Mouse (Mus musculus) forebrain, embryonic 15.5 days (tissue): Measurements from ENCODE around the gene Tnp1. TPM values are rescaled to one million over a fixed set of nuclear protein-coding genes. Genes with fewer than 3 reads are reported as not detected.

Source experiments
- ATAC-seq: fragments of 200-750 bp; cut with Nextera tagmentation; replicated peaks from 2 replicates; pipeline ENCODE4 v1.8.0; 2017; ENCODE audit warnings: mild to moderate bottlenecking, moderate TSS enrichment, moderate library complexity
- H3K27ac ChIP-seq: fragments of 300-500 bp; sonication (generic); replicated peaks from 2 replicates; pipeline ENCODE4 v1.5.1; 2015; ENCODE audit warnings: mild to moderate bottlenecking, inconsistent platforms
- H3K27me3 ChIP-seq: fragments of 300-500 bp; sonication (generic); 2 replicates; pipeline ENCODE4 v1.6.1; 2015; ENCODE audit warnings: inconsistent platforms
- H3K36me3 ChIP-seq: fragments of 300-500 bp; sonication (generic); 2 replicates; pipeline ENCODE4 v1.6.1; 2015; ENCODE audit warnings: mild to moderate bottlenecking, inconsistent platforms
- H3K4me1 ChIP-seq: fragments of 300-500 bp; sonication (generic); 2 replicates; pipeline ENCODE4 v1.6.1; 2015; ENCODE audit warnings: inconsistent platforms
- H3K4me2 ChIP-seq: fragments of 300-500 bp; sonication (generic); replicated peaks from 2 replicates; pipeline ENCODE4 v1.6.1; 2015; ENCODE audit warnings: mild to moderate bottlenecking, inconsistent platforms
- H3K4me3 ChIP-seq: fragments of 300-500 bp; sonication (generic); 2 replicates; pipeline ENCODE4 v1.5.1; 2015; ENCODE audit warnings: mild to moderate bottlenecking, inconsistent platforms
- H3K9ac ChIP-seq: fragments of 300-500 bp; sonication (generic); replicated peaks from 2 replicates; pipeline ENCODE4 v1.6.1; 2015; ENCODE audit warnings: mild to moderate bottlenecking, inconsistent platforms
- H3K9me3 ChIP-seq: fragments of 300-500 bp; sonication (generic); 2 replicates; pipeline ENCODE4 v1.6.1; 2016; ENCODE audit warnings: inconsistent platforms
- WGBS: fragments of 180-500 bp; shearing (Covaris S2); methylation state at CpG from one replicate; pipeline ENCODE4 v1.1.7; 2015; ENCODE audit warnings: mixed read lengths; 5-methylcytosine and 5-hydroxymethylcytosine counted together
- polyA plus RNA-seq: library from polyadenylated mRNA; unstranded; fragments of >200 nt; fragmentation: Nextera tagmentation; extraction: Ambion mirVana; gene quantifications from 2 replicates; pipeline ENCODE4 v1.2.1, GENCODE M21; 2015

Gene Tnp1
- polyA plus RNA-seq, 1 experiment from 2014 or later: not detected

- Histone ChIP-seq H3K36me3 (no peaks in the 10 kb centered on the region), H3K9me3 (no peaks in the 10 kb centered on the region), H3K27me3 (no peaks in the 10 kb centered on the region), H3K4me1 (no peaks in the 10 kb centered on the region), H3K4me2 (no peak overlapping the region), H3K4me3 (no peak overlapping the region), H3K9ac (no peak overlapping the region), H3K27ac (no peak overlapping the region)
- no peak for ATAC-seq
- WGBS: 96% methylated on average over 3 of the region's 3 CpGs
Measured at GRCm38 (mm10) chr1:73040691-73041425, 25.1 kb upstream of the Tnp1 start.

- ATAC-seq: no peak
- H3K9ac ChIP-seq: no peak overlapping the region
- 85% methylated on average over 3 of the region's 3 CpGs for WGBS
- no peak overlapping the region for H3K4me2 ChIP-seq
- no peaks in the 10 kb centered on the region for H3K9me3 ChIP-seq
- H3K36me3 ChIP-seq: no peaks in the 10 kb centered on the region
- H3K27me3 ChIP-seq: no peaks in the 10 kb centered on the region
- no peak overlapping the region for H3K4me3 ChIP-seq
- H3K4me1 ChIP-seq: no peaks in the 10 kb centered on the region
- no peak overlapping the region for H3K27ac ChIP-seq
Measured at GRCm38 (mm10) chr1:73038532-73038931, 22.8 kb upstream of the Tnp1 start.

GRCm38 (mm10) chr1:73036536-73036935 is 20.8 kb upstream of the Tnp1 start:
- no peaks in the 10 kb centered on the region for H3K4me1 ChIP-seq
- H3K4me2 ChIP-seq: no peak overlapping the region
- H3K27ac ChIP-seq: no peak overlapping the region
- H3K9ac ChIP-seq: no peak overlapping the region
- H3K27me3 ChIP-seq: no peaks in the 10 kb centered on the region
- H3K36me3 ChIP-seq: no peaks in the 10 kb centered on the region
- WGBS: 58% methylated on average over 3 of the region's 3 CpGs
- H3K9me3 ChIP-seq: no peaks in the 10 kb centered on the region
- no peak overlapping the region for H3K4me3 ChIP-seq
- ATAC-seq: no peak

- H3K9me3 ChIP-seq: no peaks in the 10 kb centered on the region
- H3K4me1 ChIP-seq: no peaks in the 10 kb centered on the region
- 85% methylated on average over 3 of the region's 3 CpGs for WGBS
- H3K4me3 ChIP-seq: no peak overlapping the region
- H3K36me3 ChIP-seq: no peaks in the 10 kb centered on the region
- no peak overlapping the region for H3K4me2 ChIP-seq
- H3K27me3 ChIP-seq: no peaks in the 10 kb centered on the region
- ATAC-seq: no peak
- H3K27ac ChIP-seq: no peak overlapping the region
- H3K9ac ChIP-seq: no peak overlapping the region
Measured at GRCm38 (mm10) chr1:73035726-73036125, 20.0 kb upstream of the Tnp1 start.

- H3K9me3 ChIP-seq: no peaks in the 10 kb centered on the region
- H3K27me3 ChIP-seq: no peaks in the 10 kb centered on the region
- no peak overlapping the region for H3K9ac ChIP-seq
- no peak overlapping the region for H3K4me3 ChIP-seq
- H3K4me2 ChIP-seq: no peak overlapping the region
- H3K36me3 ChIP-seq: no peaks in the 10 kb centered on the region
- H3K4me1 ChIP-seq: no peaks in the 10 kb centered on the region
- H3K27ac ChIP-seq: no peak overlapping the region
- 93% methylated on average over 5 of the region's 5 CpGs for WGBS
- ATAC-seq: no peak
Measured at GRCm38 (mm10) chr1:73032491-73032890, 16.8 kb upstream of the Tnp1 start.

GRCm38 (mm10) chr1:73028741-73029140 is 13.0 kb upstream of the Tnp1 start:
- Histone ChIP-seq H3K9me3 (no peaks in the 10 kb centered on the region), H3K4me3 (no peak overlapping the region), H3K4me2 (no peak overlapping the region), H3K36me3 (no peaks in the 10 kb centered on the region), H3K4me1 (no peaks in the 10 kb centered on the region), H3K27me3 (no peaks in the 10 kb centered on the region), H3K27ac (no peak overlapping the region), H3K9ac (no peak overlapping the region)
- WGBS: 74% methylated on average over 6 of the region's 6 CpGs
- no peak for ATAC-seq

- Histone ChIP-seq H3K9ac (no peak overlapping the region), H3K4me1 (no peaks in the 10 kb centered on the region), H3K4me3 (no peak overlapping the region), H3K27me3 (no peaks in the 10 kb centered on the region), H3K4me2 (no peak overlapping the region), H3K36me3 (no peaks in the 10 kb centered on the region), H3K9me3 (no peaks in the 10 kb centered on the region), H3K27ac (no peak overlapping the region)
- 82% methylated on average over 4 of the region's 4 CpGs for WGBS
- no peak for ATAC-seq
Measured at GRCm38 (mm10) chr1:73027381-73027780, 11.7 kb upstream of the Tnp1 start.

GRCm38 (mm10) chr1:73026786-73027299 is 11.1 kb upstream of the Tnp1 start:
- Histone ChIP-seq H3K27ac (no peak overlapping the region), H3K9ac (no peak overlapping the region), H3K9me3 (no peaks in the 10 kb centered on the region), H3K27me3 (no peaks in the 10 kb centered on the region), H3K4me3 (no peak overlapping the region), H3K4me2 (no peak overlapping the region), H3K36me3 (no peaks in the 10 kb centered on the region), H3K4me1 (no peaks in the 10 kb centered on the region)
- 61% methylated on average over 5 of the region's 5 CpGs for WGBS
- no peak for ATAC-seq

GRCm38 (mm10) chr1:73026157-73026556 is 10.4 kb upstream of the Tnp1 start:
- H3K4me3 ChIP-seq: no peak overlapping the region
- no peak for ATAC-seq
- H3K9ac ChIP-seq: no peak overlapping the region
- no peaks in the 10 kb centered on the region for H3K9me3 ChIP-seq
- no peak overlapping the region for H3K4me2 ChIP-seq
- no peaks in the 10 kb centered on the region for H3K36me3 ChIP-seq
- no peaks in the 10 kb centered on the region for H3K27me3 ChIP-seq
- H3K4me1 ChIP-seq: no peaks in the 10 kb centered on the region
- 94% methylated on average over 3 of the region's 3 CpGs for WGBS
- no peak overlapping the region for H3K27ac ChIP-seq

GRCm38 (mm10) chr1:73006847-73007246 is 8.9 kb downstream of the Tnp1 start:
- no peak overlapping the region for H3K9ac ChIP-seq
- no peaks in the 10 kb centered on the region for H3K27me3 ChIP-seq
- H3K4me1 ChIP-seq: no peaks in the 10 kb centered on the region
- H3K27ac ChIP-seq: no peak overlapping the region
- H3K4me3 ChIP-seq: no peak overlapping the region
- H3K4me2 ChIP-seq: no peak overlapping the region
- no peak for ATAC-seq
- H3K9me3 ChIP-seq: no peaks in the 10 kb centered on the region
- WGBS: 96% methylated on average over 1 of the region's 1 CpGs
- no peaks in the 10 kb centered on the region for H3K36me3 ChIP-seq

- Histone ChIP-seq H3K4me1 (no peaks in the 10 kb centered on the region), H3K4me2 (no peak overlapping the region), H3K27ac (no peak overlapping the region), H3K27me3 (no peaks in the 10 kb centered on the region), H3K9ac (no peak overlapping the region), H3K4me3 (no peak overlapping the region), H3K36me3 (no peaks in the 10 kb centered on the region), H3K9me3 (no peaks in the 10 kb centered on the region)
- no peak for ATAC-seq
- 89% methylated on average over 2 of the region's 2 CpGs for WGBS
Measured at GRCm38 (mm10) chr1:73004890-73005289, 10.8 kb downstream of the Tnp1 start.

GRCm38 (mm10) chr1:73002637-73003036 is 13.1 kb downstream of the Tnp1 start:
- WGBS: 84% methylated on average over 5 of the region's 5 CpGs
- H3K9me3 ChIP-seq: no peaks in the 10 kb centered on the region
- H3K36me3 ChIP-seq: no peaks in the 10 kb centered on the region
- H3K9ac ChIP-seq: no peak overlapping the region
- no peak overlapping the region for H3K4me2 ChIP-seq
- no peak overlapping the region for H3K27ac ChIP-seq
- H3K4me3 ChIP-seq: no peak overlapping the region
- H3K4me1 ChIP-seq: no peaks in the 10 kb centered on the region
- H3K27me3 ChIP-seq: no peaks in the 10 kb centered on the region
- ATAC-seq: no peak

- Histone ChIP-seq H3K27me3 (no peaks in the 10 kb centered on the region), H3K4me1 (no peaks in the 10 kb centered on the region), H3K9ac (no peak overlapping the region), H3K4me2 (no peak overlapping the region), H3K9me3 (no peaks in the 10 kb centered on the region), H3K4me3 (no peak overlapping the region), H3K36me3 (no peaks in the 10 kb centered on the region), H3K27ac (no peak overlapping the region)
- WGBS: 89% methylated on average over 5 of the region's 5 CpGs
- no peak for ATAC-seq
Measured at GRCm38 (mm10) chr1:73001961-73002360, 13.7 kb downstream of the Tnp1 start.
